In genomic region chr6:7564537-7564936, GRCm38 (mm10) we compare ENCODE assay signal across 22 mouse cellular contexts. TPM values are rescaled to one million over a fixed set of nuclear protein-coding genes. Genes with fewer than 3 reads are reported as not detected.
"Had no signal": no experiment of that assay in that cellular context is flagged by ENCODE, and none has a peak within 500 bp of the region (broad histone marks: within the 10 kb centered on the region; RNA-seq: fewer than 3 reads in every experiment).

No protein-coding gene starts in this region.

- H3K4me3 ChIP-seq: liver, embryonic 13.5 days; liver, embryonic 15.5 days; lung, embryonic 15.5 days; megakaryocyte, embryonic 14.5 days; midbrain, embryonic 13.5 days; midbrain, embryonic 15.5 days had no signal

- H3K27ac ChIP-seq: liver, embryonic 13.5 days; liver, embryonic 15.5 days; lung, embryonic 15.5 days; macrophage; midbrain, embryonic 13.5 days; midbrain, embryonic 15.5 days had no signal

- H3K9me3 ChIP-seq: liver, embryonic 13.5 days; liver, embryonic 15.5 days; lung, embryonic 15.5 days; megakaryocyte, embryonic 14.5 days; midbrain, embryonic 13.5 days; midbrain, embryonic 15.5 days had no signal

- DNase-seq: liver, embryonic 13.5 days; liver, postnatal 0 days; lung, adult 2 months; lung, postnatal 14 days; lung, postnatal 36 days; right cerebral cortex, postnatal 25 days; right cerebral cortex, postnatal 4 days; spleen, adult 18-20 months; thymus, adult 18-20 months; thymus, postnatal 14 days; thymus, postnatal 36 days had no signal

- H3K9ac ChIP-seq: liver, embryonic 13.5 days; liver, embryonic 15.5 days; liver, postnatal 0 days; lung, embryonic 15.5 days; midbrain, embryonic 13.5 days; midbrain, embryonic 15.5 days had no signal

- ATAC-seq: liver, postnatal 0 days; lung, postnatal 0 days; midbrain, embryonic 13.5 days; midbrain, embryonic 15.5 days had no signal

- H3K4me2 ChIP-seq: liver, embryonic 13.5 days; liver, embryonic 15.5 days; lung, embryonic 15.5 days; midbrain, embryonic 11.5 days; midbrain, embryonic 13.5 days; midbrain, embryonic 15.5 days had no signal

- H3K4me1 ChIP-seq: liver, embryonic 13.5 days; liver, embryonic 15.5 days; lung, embryonic 15.5 days; megakaryocyte, embryonic 14.5 days; midbrain, embryonic 13.5 days; midbrain, embryonic 15.5 days had no signal

- H3K27me3 ChIP-seq: liver, embryonic 13.5 days; liver, embryonic 15.5 days; lung, embryonic 15.5 days; megakaryocyte, embryonic 14.5 days; midbrain, embryonic 13.5 days; midbrain, embryonic 15.5 days had no signal

- H3K36me3 ChIP-seq: liver, embryonic 13.5 days; liver, embryonic 15.5 days; lung, embryonic 15.5 days; midbrain, embryonic 13.5 days; midbrain, embryonic 15.5 days had no signal

RNA-seq across cellular contexts. Expression of gene Tac1, which starts 9.9 kb away (rescaled TPM):
- total RNA-seq: megakaryocyte progenitor cell, adult 5-6 weeks; monocyte, adult 5-6 weeks; neutrophil, adult 5-6 weeks had no signal
- polyA plus RNA-seq: liver, embryonic 15.5 days; liver, postnatal 0 days; lung, adult 2 months; macrophage had no signal
